Mouse (Mus musculus) hindbrain, embryonic 10.5 days (tissue): ENCODE measurements around the gene Pimreg. TPM values are rescaled to one million over a fixed set of nuclear protein-coding genes. Genes with fewer than 3 reads are reported as not detected.

Experiments used
- DNase-seq: peaks from one replicate; pipeline ENCODE4 v3.0.0-alpha.2; 2017; ENCODE audit warnings: low spot score
- H3K27ac ChIP-seq: fragments of 300-500 bp; sonication (generic); 2 replicates; pipeline ENCODE4 v1.5.1; 2016; ENCODE audit warnings: mild to moderate bottlenecking, moderate library complexity
- H3K27me3 ChIP-seq: fragments of 300-500 bp; sonication (generic); 2 replicates; pipeline ENCODE4 v1.6.1; 2016; ENCODE audit warnings: mild to moderate bottlenecking; ENCODE audit not compliant: poor library complexity, insufficient read depth, severe bottlenecking
- H3K36me3 ChIP-seq: fragments of 300-500 bp; sonication (generic); 2 replicates; pipeline ENCODE4 v1.6.1; 2016; ENCODE audit warnings: mild to moderate bottlenecking, moderate library complexity
- H3K4me1 ChIP-seq: fragments of 300-500 bp; sonication (generic); replicated peaks from 2 replicates; pipeline ENCODE4 v1.6.1; 2016; ENCODE audit warnings: mild to moderate bottlenecking
- H3K4me3 ChIP-seq: fragments of 300-500 bp; sonication (generic); 2 replicates; pipeline ENCODE4 v1.5.1; 2016; ENCODE audit warnings: mild to moderate bottlenecking, moderate library complexity
- H3K9me3 ChIP-seq: fragments of 300-500 bp; sonication (generic); 2 replicates; pipeline ENCODE4 v1.6.1; 2016; ENCODE audit warnings: mild to moderate bottlenecking, moderate library complexity
- WGBS: fragments of 180-500 bp; shearing (Covaris S2); methylation state at CpG from one replicate; pipeline ENCODE4 v1.1.7; 2016; 5-methylcytosine and 5-hydroxymethylcytosine counted together
- polyA plus RNA-seq: library from polyadenylated mRNA; unstranded; fragments of >200 nt; fragmentation: Nextera tagmentation; extraction: Ambion mirVana; gene quantifications from 2 replicates; pipeline ENCODE4 v1.2.1, GENCODE M21; 2016

Pimreg gene
- polyA plus RNA-seq, 1 experiment from 2014 or later: 228 TPM

- Histone ChIP-seq H3K4me1 (peaks cover 51% of the 10 kb centered on the region), H3K4me3 (no peak within 1 kb of the TSS), H3K36me3 (no peaks in the 10 kb centered on the region), H3K27me3 (peaks cover 26% of the 10 kb centered on the region), H3K9me3 (no peaks in the 10 kb centered on the region), H3K27ac (peak within 1 kb of the TSS; percentile 62; the same call in 1 of the 2 replicates)
- WGBS: 65% methylated on average over 4 of the region's 4 CpGs
- no peak for DNase-seq
These were observed 4.4 kb upstream of the Pimreg start, which contains the start of gene Aipl1 for GRCm38 (mm10) chr11:72037409-72037808. Aipl1 (minus strand) TSS chr11:72037509.

DNA sequence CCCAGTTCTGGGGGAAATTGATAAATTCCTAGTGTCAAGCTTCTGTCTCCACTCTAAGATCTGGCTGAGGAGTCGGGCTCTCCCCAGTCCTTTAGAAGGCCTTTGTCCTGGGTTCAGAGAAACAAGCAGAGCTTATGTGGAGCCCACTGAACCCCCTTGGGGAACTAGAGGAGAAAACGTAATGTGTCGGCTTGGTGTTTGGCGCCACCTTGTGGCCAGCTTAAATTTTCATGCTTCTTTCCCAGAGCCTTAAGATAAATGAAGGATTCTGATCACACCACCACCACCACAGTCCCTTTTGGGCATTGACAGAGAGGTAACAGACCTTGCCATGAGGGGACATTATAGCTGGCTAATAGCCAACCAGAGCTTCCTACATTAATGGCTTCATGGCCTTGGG is 3.8 kb upstream of the Pimreg start:
- Histone ChIP-seq H3K9me3 (no peaks in the 10 kb centered on the region), H3K4me1 (peaks cover 56% of the 10 kb centered on the region), H3K4me3 (no peak overlapping the region), H3K36me3 (no peaks in the 10 kb centered on the region), H3K27ac (peak overlapping the region; percentile 62; the same call in 1 of the 2 replicates), H3K27me3 (peaks cover 26% of the 10 kb centered on the region)
- DNase-seq: peak; percentile 79
- 2% methylated on average over 4 of the region's 4 CpGs for WGBS

DNA sequence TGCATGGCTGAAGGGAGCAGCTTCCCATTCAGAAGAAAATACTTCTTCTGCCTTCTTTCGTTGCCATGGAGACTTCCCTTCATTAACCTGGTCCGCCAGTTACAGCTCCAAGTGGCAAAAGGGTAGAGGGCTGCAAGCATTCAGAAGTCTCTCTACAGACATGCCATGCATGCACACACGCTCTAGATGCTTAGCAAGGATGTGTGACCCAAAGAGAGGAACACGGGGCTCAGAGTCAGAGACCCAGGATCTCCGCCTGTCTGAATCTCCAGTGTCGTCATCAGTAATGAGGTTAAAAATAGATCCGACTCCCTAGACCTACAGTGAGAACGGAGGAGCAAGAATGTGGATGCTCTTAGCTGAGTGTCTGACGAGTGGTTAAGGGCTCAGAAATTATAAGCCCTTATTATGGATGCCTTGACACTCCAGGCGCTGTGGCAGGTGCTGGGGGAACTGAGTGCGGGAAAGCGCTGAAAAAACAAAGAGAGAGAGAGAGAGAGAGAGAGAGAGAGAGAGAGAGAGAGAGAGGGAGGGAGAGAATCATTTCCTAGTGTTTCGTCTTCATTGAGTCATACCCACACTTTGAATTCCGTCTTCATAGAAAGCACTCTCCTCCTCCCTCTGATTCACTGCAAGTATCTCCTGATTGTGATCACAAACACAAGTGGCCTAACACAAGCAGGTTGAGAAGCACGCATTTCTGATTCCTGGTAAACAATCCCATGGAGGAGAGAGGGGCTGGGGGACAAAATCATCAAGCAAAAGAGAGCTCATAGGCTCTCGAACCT is 2.0 kb upstream of the Pimreg start:
- Histone ChIP-seq H3K27me3 (peaks cover 22% of the 10 kb centered on the region), H3K4me3 (0 out of 2 replicates have a peak overlapping the region, but pooled peaks have one; percentile 11), H3K9me3 (no peaks in the 10 kb centered on the region), H3K36me3 (peaks cover 13% of the 10 kb centered on the region), H3K27ac (peak overlapping the region; percentile 12; the same call in 1 of the 2 replicates), H3K4me1 (peaks cover 73% of the 10 kb centered on the region)
- DNase-seq: peak; percentile 19
- WGBS: 40% methylated on average over 16 of the region's 16 CpGs

GRCm38 (mm10) chr11:72041290-72041767 is 503 bp upstream of the Pimreg start:
- Histone ChIP-seq H3K36me3 (peaks cover 28% of the 10 kb centered on the region), H3K4me1 (peaks cover 73% of the 10 kb centered on the region), H3K4me3 (peak overlapping the region; percentile 80), H3K27ac (peak overlapping the region; percentile 95), H3K27me3 (peaks cover 21% of the 10 kb centered on the region), H3K9me3 (no peaks in the 10 kb centered on the region)
- DNase-seq: no peak
- WGBS: 14% methylated on average over 6 of the region's 6 CpGs

- H3K36me3 ChIP-seq: peaks cover 40% of the 10 kb centered on the region
- H3K9me3 ChIP-seq: no peaks in the 10 kb centered on the region
- peaks cover 9% of the 10 kb centered on the region; the same call in 1 of the 2 replicates for H3K27me3 ChIP-seq
- 2% methylated on average over 14 of the region's 14 CpGs for WGBS
- H3K4me3 ChIP-seq: peak overlapping the region; percentile 80
- no peak for DNase-seq
- peak overlapping the region; percentile 95 for H3K27ac ChIP-seq
- H3K4me1 ChIP-seq: peaks cover 70% of the 10 kb centered on the region
These were observed 799 bp downstream of the Pimreg start for GRCm38 (mm10) chr11:72042631-72043030.

GRCm38 (mm10) chr11:72044231-72044630 is 2.4 kb downstream of the Pimreg start:
- Histone ChIP-seq H3K4me1 (peaks cover 55% of the 10 kb centered on the region), H3K36me3 (peaks cover 48% of the 10 kb centered on the region), H3K27ac (no peak overlapping the region), H3K9me3 (no peaks in the 10 kb centered on the region), H3K4me3 (peak overlapping the region; percentile 80), H3K27me3 (peaks cover 15% of the 10 kb centered on the region)
- DNase-seq: no peak
- 91% methylated on average over 3 of the region's 3 CpGs for whole genome bisulfite sequencing

DNA sequence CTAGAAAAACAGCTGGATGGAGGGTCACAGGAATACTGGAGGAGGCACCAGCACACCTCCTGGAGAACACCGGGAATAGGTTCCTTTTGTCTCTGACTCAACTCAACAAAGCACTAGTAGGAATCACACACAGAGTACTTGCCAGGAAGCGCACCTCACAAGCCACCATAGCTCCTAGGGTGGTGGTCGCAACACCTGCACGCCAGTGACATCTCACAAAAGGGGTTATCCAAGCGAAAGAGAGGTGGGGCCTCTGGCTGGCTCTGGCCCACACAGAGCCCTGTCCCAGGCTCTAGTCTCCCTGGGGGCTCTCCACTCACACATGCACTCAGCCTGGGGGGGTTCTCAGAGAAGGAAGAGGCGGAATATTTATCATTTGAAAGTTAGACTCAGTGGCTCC is 6.9 kb downstream of the Pimreg start:
- Histone ChIP-seq H3K27ac (no peak overlapping the region), H3K27me3 (peaks cover 50% of the 10 kb centered on the region), H3K4me3 (no peak overlapping the region), H3K4me1 (peaks cover 36% of the 10 kb centered on the region), H3K9me3 (no peaks in the 10 kb centered on the region), H3K36me3 (peaks cover 45% of the 10 kb centered on the region)
- no peak for DNase-seq
- WGBS: 59% methylated on average over 6 of the region's 6 CpGs

DNA sequence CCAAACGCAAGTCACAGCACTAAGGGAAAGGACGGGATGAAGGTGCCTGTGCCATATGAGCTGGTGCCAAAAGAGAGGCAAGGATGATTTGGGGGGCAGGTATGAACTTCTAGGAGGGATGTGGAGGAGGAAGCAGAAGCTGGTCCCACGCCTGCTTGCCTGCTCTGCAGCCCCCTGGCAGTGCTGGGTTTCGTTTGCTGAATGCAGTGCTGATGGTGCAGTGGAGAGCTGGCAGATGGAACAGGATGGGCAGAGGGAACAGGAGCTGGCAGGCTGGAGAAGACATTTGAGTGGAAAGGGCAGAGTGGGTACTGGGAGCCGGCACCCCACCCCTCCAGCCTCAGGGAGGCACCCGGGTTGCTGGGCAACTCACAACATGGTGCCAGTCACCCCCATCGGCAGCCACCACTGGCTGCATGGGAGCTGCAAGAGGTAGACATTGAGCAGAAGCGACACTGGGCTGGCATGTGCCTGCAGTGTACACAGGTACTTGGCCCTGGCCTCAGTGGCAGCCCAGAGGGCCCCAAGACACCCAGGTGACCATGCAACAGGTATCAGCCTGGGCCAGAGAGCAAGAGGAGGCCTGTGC is 7.4 kb downstream of the Pimreg start:
- WGBS: 67% methylated on average over 8 of the region's 8 CpGs
- Histone ChIP-seq H3K27me3 (peaks cover 55% of the 10 kb centered on the region), H3K27ac (no peak overlapping the region), H3K36me3 (peaks cover 40% of the 10 kb centered on the region), H3K4me1 (peaks cover 31% of the 10 kb centered on the region), H3K9me3 (no peaks in the 10 kb centered on the region), H3K4me3 (no peak overlapping the region)
- DNase-seq: no peak

- Histone ChIP-seq H3K9me3 (no peaks in the 10 kb centered on the region), H3K4me3 (peak overlapping the region; percentile 67), H3K36me3 (peaks cover 29% of the 10 kb centered on the region), H3K27me3 (peaks cover 58% of the 10 kb centered on the region), H3K4me1 (peaks cover 20% of the 10 kb centered on the region), H3K27ac (peak overlapping the region; percentile 81; the same call in 1 of the 2 replicates)
- WGBS: 23% methylated on average over 14 of the region's 14 CpGs
- DNase-seq: peak; percentile 16
These were observed 8.5 kb downstream of the Pimreg start for GRCm38 (mm10) chr11:72050168-72050894.

GRCm38 (mm10) chr11:72050895-72051858 is 9.3 kb downstream of the Pimreg start:
- peaks cover 22% of the 10 kb centered on the region for H3K4me1 ChIP-seq
- H3K27ac ChIP-seq: peak overlapping the region; percentile 81
- no peaks in the 10 kb centered on the region for H3K9me3 ChIP-seq
- H3K4me3 ChIP-seq: peak overlapping the region; percentile 67
- WGBS: 2% methylated on average over 45 of the region's 45 CpGs
- H3K36me3 ChIP-seq: peaks cover 21% of the 10 kb centered on the region
- peaks cover 58% of the 10 kb centered on the region for H3K27me3 ChIP-seq
- peak; percentile 61 for DNase-seq

GRCm38 (mm10) chr11:72052221-72052620 is 10.4 kb downstream of the Pimreg start:
- peaks cover 58% of the 10 kb centered on the region for H3K27me3 ChIP-seq
- H3K9me3 ChIP-seq: no peaks in the 10 kb centered on the region
- no peak for DNase-seq
- H3K36me3 ChIP-seq: peaks cover 10% of the 10 kb centered on the region
- H3K4me3 ChIP-seq: no peak overlapping the region
- H3K27ac ChIP-seq: no peak overlapping the region
- 73% methylated on average over 3 of the region's 3 CpGs for WGBS
- H3K4me1 ChIP-seq: peaks cover 24% of the 10 kb centered on the region

- Histone ChIP-seq H3K9me3 (no peaks in the 10 kb centered on the region), H3K27ac (no peak overlapping the region), H3K36me3 (peaks cover 8% of the 10 kb centered on the region), H3K27me3 (peaks cover 58% of the 10 kb centered on the region), H3K4me3 (no peak overlapping the region), H3K4me1 (peaks cover 24% of the 10 kb centered on the region)
- DNase-seq: peak; percentile 73
- WGBS: 17% methylated on average over 5 of the region's 5 CpGs
These were observed 10.8 kb downstream of the Pimreg start for GRCm38 (mm10) chr11:72052636-72053035.
